Mouse (Mus musculus) liver, embryonic 12.5 days (tissue): ENCODE results near the gene Gk5. TPM values are rescaled to one million over a fixed set of nuclear protein-coding genes. Genes with fewer than 3 reads are reported as not detected.
"Not testable (repeated sequence)": the region's sequence is repeated elsewhere in the genome, so short reads cannot be mapped to it uniquely, and the experiment has no call there.

Experiments
- ATAC-seq: fragments of 200-750 bp; cut with Nextera tagmentation; 2 replicates; pipeline ENCODE4 v1.8.0; 2017; ENCODE audit warnings: moderate number of reproducible peaks, mild to moderate bottlenecking, moderate library complexity
- H3K27ac ChIP-seq: fragments of 300-500 bp; sonication (generic); 2 replicates; pipeline ENCODE4 v1.5.1; 2016; ENCODE audit warnings: mild to moderate bottlenecking
- H3K27me3 ChIP-seq: fragments of 300-500 bp; sonication (generic); replicated peaks from 2 replicates; pipeline ENCODE4 v1.6.1; 2016; ENCODE audit warnings: mild to moderate bottlenecking, moderate library complexity
- H3K36me3 ChIP-seq: fragments of 300-500 bp; sonication (generic); 2 replicates; pipeline ENCODE4 v1.6.1; 2016; ENCODE audit warnings: mild to moderate bottlenecking, moderate library complexity
- H3K4me1 ChIP-seq: fragments of 300-500 bp; sonication (generic); 2 replicates; pipeline ENCODE4 v1.6.1; 2016
- H3K4me2 ChIP-seq: fragments of 300-500 bp; sonication (generic); 2 replicates; pipeline ENCODE4 v1.6.1; 2016; ENCODE audit warnings: mild to moderate bottlenecking, moderate library complexity
- H3K4me3 ChIP-seq: fragments of 300-500 bp; sonication (generic); 2 replicates; pipeline ENCODE4 v1.5.1; 2016; ENCODE audit warnings: mild to moderate bottlenecking, moderate library complexity
- H3K9ac ChIP-seq: fragments of 300-500 bp; sonication (generic); 2 replicates; pipeline ENCODE4 v1.6.1; 2016; ENCODE audit warnings: mild to moderate bottlenecking, moderate library complexity
- H3K9me3 ChIP-seq: fragments of 300-500 bp; sonication (generic); replicated peaks from 2 replicates; pipeline ENCODE4 v1.6.1; 2016; ENCODE audit warnings: mild to moderate bottlenecking, moderate library complexity
- WGBS: fragments of 180-500 bp; shearing (Covaris S2); methylation state at CpG from one replicate; pipeline ENCODE4 v1.1.7; 2016; ENCODE audit not compliant: insufficient replicate concordance; 5-methylcytosine and 5-hydroxymethylcytosine counted together
- polyA plus RNA-seq: library from polyadenylated mRNA; unstranded; fragments of >200 nt; fragmentation: Nextera tagmentation; extraction: Ambion mirVana; gene quantifications from 2 replicates; pipeline ENCODE4 v1.2.1, GENCODE M21; 2016

The Gk5 gene
- polyA plus RNA-seq, 1 experiment from 2014 or later: 0.85 TPM

DNA sequence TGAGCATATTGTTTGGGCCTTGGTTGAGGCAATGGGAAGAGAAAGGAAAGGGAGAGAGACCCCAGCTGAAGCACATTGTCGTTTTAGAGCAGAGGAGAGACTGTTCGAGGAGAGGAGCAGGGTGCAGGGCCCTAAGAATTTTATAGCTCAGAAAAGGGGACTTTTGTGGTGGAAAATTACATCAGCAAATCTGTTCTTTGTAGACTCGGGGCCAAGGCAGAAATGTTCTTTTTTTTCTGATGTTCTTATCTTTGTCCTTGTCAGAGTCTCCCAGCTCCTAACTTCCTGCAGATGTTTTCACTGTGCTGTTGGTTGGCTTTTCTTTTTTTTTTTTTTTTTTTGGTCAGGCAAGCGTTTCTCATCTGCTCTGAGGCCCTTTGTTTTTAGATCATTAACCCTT lies 39.3 kb downstream of the Gk5 start:
- H3K4me1 ChIP-seq: 0 out of 2 replicates have a peak, but pooled peaks cover 6% of the 10 kb centered on the region
- H3K36me3 ChIP-seq: no peaks in the 10 kb centered on the region
- no peak overlapping the region for H3K9ac ChIP-seq
- no peaks in the 10 kb centered on the region for H3K9me3 ChIP-seq
- WGBS: 25% methylated on average over 4 of the region's 4 CpGs
- no peak overlapping the region for H3K4me2 ChIP-seq
- H3K4me3 ChIP-seq: no peak overlapping the region
- no peak overlapping the region for H3K27ac ChIP-seq
- H3K27me3 ChIP-seq: no peaks in the 10 kb centered on the region
- ATAC-seq: no peak

DNA sequence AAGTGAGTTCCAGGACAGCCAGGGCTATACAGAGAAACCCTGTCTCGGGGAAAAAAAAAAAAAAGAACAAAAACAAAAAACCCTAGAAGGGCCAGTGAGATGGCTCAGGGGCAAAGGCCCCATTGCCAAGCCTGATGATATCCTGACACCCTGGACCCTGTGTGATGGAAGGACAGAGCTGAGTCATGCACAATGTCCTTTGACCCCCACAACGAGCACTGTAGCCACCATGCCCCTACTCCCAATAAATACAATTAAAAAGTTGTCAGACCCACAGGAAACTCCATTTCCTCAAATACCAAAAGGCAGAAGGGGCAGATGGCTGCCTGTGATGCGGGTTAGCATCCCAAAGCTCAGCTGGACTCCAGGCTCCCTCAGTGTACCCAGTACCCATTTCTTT lies 39.9 kb downstream of the Gk5 start:
- Histone ChIP-seq H3K4me1 (0 out of 2 replicates have a peak, but pooled peaks cover 6% of the 10 kb centered on the region), H3K27ac (no peak overlapping the region), H3K9me3 (no peaks in the 10 kb centered on the region), H3K27me3 (no peaks in the 10 kb centered on the region), H3K4me3 (no peak overlapping the region), H3K9ac (no peak overlapping the region), H3K36me3 (no peaks in the 10 kb centered on the region), H3K4me2 (no peak overlapping the region)
- ATAC-seq: no peak
- 54% methylated on average over 3 of the region's 3 CpGs for WGBS

DNA sequence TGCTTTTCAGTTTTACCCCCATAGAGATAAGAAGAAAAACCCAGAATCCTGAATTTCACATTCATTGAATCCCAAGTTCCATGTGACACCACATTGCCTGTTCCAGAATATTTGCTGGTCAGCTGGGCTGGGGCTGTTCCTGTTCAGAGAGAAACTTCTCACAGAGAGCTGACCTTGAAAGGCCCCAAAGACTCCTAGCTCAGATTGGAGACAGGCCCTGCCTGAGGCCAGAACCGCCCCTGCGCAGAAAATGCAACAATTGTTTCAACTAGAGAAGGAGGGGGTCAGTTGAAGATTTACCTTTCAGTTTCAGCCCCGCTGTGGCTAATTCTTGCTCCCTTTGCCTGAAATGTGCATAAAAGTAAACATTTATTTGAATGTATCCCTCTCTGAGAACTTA lies 41.6 kb downstream of the Gk5 start:
- H3K4me1 ChIP-seq: 0 out of 2 replicates have a peak, but pooled peaks cover 6% of the 10 kb centered on the region
- no peaks in the 10 kb centered on the region for H3K36me3 ChIP-seq
- H3K9ac ChIP-seq: no peak overlapping the region
- no peak overlapping the region for H3K4me3 ChIP-seq
- H3K9me3 ChIP-seq: no peaks in the 10 kb centered on the region
- H3K4me2 ChIP-seq: no peak overlapping the region
- 72% methylated on average over 3 of the region's 3 CpGs for WGBS
- H3K27me3 ChIP-seq: no peaks in the 10 kb centered on the region
- ATAC-seq: no peak
- no peak overlapping the region for H3K27ac ChIP-seq

DNA sequence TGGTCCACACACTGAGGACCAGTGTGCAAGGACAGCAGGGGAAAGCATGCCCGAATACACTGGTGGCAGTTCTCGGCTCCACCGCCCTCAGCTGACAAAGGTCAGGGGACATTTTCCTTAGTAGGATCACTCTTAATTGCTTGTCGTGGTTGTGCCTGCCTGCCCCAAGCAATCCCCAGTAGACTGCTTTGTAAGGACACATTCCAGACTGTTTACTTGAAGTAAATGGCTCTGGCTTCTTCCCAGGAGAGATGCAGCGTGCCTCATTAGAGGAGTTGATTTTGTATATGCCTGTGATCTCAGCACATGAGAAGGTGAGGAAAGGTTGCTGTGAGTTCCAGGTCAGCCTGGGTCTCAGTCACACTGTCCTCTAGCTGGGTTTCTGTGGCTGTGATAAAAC lies 43.3 kb downstream of the Gk5 start:
- H3K4me1 ChIP-seq: 0 out of 2 replicates have a peak, but pooled peaks cover 6% of the 10 kb centered on the region
- H3K4me2 ChIP-seq: no peak overlapping the region
- no peak overlapping the region for H3K4me3 ChIP-seq
- no peaks in the 10 kb centered on the region for H3K9me3 ChIP-seq
- H3K36me3 ChIP-seq: no peaks in the 10 kb centered on the region
- H3K27ac ChIP-seq: no peak overlapping the region
- H3K27me3 ChIP-seq: no peaks in the 10 kb centered on the region
- no peak for ATAC-seq
- no peak overlapping the region for H3K9ac ChIP-seq
- 82% methylated on average over 5 of the region's 5 CpGs for WGBS

GRCm38 (mm10) chr9:96163443-96163842 lies 44.3 kb downstream of the Gk5 start:
- H3K4me2 ChIP-seq: no peak overlapping the region
- no peak overlapping the region for H3K4me3 ChIP-seq
- H3K27ac ChIP-seq: no peak overlapping the region
- H3K9ac ChIP-seq: no peak overlapping the region
- ATAC-seq: no peak
- H3K4me1 ChIP-seq: 0 out of 2 replicates have a peak, but pooled peaks cover 6% of the 10 kb centered on the region
- 93% methylated on average over 7 of the region's 7 CpGs for WGBS
- no peaks in the 10 kb centered on the region for H3K36me3 ChIP-seq
- H3K9me3 ChIP-seq: no peaks in the 10 kb centered on the region
- H3K27me3 ChIP-seq: no peaks in the 10 kb centered on the region

DNA sequence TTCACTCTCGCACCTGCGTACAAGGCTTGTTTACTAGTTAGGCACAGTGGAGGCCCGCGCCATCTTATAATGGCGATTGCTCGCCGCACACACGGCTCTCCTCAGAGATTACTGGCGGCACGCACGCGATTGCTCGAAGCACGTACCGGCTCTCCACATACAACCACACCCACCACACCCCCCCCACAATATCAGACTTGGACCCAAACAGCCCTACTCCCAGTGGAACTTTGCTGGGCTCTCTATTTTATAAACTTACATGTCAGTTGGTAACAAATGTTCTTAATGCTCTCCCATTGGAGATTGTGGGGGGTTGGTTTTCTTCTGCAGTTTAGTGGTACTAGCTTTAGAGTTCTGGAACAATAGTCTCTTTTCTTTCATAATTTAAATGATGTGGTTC lies 44.8 kb downstream of the Gk5 start:
- H3K27me3 ChIP-seq, H3K27ac ChIP-seq, H3K4me1 ChIP-seq, H3K9me3 ChIP-seq, ATAC-seq, H3K4me2 ChIP-seq, H3K9ac ChIP-seq, H3K36me3 ChIP-seq, H3K4me3 ChIP-seq: not testable (repeated sequence)
- 92% methylated on average over 15 of the region's 15 CpGs for WGBS

- 33% methylated on average over 5 of the region's 5 CpGs for WGBS
- no peak overlapping the region for H3K4me2 ChIP-seq
- no peak overlapping the region for H3K27ac ChIP-seq
These were observed 48.0 kb downstream of the Gk5 start for GRCm38 (mm10) chr9:96167168-96167585.

DNA sequence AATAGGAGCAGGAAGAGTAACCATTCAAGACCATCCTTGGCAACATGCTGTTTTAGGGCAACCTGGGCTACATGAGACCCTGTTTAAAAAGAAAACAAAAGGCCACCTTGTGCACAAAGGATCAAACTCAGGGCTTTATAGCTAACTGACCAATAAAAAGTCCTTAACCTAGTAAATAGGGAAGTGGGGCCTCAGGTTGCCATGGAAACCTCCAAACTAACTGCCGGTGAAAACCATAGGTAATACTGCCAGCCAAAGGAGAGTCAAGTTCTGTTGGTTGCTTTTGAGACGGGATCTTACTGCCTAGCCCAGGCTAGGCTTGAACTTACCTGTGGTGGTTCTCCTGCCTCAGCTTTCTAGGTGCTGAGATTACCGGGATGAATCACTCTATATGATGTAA lies 51.4 kb downstream of the Gk5 start:
- Histone ChIP-seq H3K4me1 (no peaks in the 10 kb centered on the region), H3K27me3 (no peaks in the 10 kb centered on the region), H3K4me3 (no peak overlapping the region), H3K27ac (no peak overlapping the region), H3K9me3 (no peaks in the 10 kb centered on the region), H3K36me3 (no peaks in the 10 kb centered on the region), H3K4me2 (no peak overlapping the region), H3K9ac (no peak overlapping the region)
- ATAC-seq: no peak
- WGBS: 39% methylated on average over 3 of the region's 3 CpGs

More at GRCm38 (mm10) chr9:96167168-96167585, 48.0 kb downstream of the Gk5 start:
- H3K9me3 ChIP-seq: no peaks in the 10 kb centered on the region
- no peaks in the 10 kb centered on the region for H3K4me1 ChIP-seq
- no peak for ATAC-seq
- H3K4me3 ChIP-seq: no peak overlapping the region
- H3K36me3 ChIP-seq: no peaks in the 10 kb centered on the region
- no peaks in the 10 kb centered on the region for H3K27me3 ChIP-seq
- H3K9ac ChIP-seq: no peak overlapping the region

- no peaks in the 10 kb centered on the region for H3K36me3 ChIP-seq
- no peak overlapping the region for H3K4me3 ChIP-seq
- no peak overlapping the region for H3K27ac ChIP-seq
- 71% methylated on average over 4 of the region's 4 CpGs for WGBS
- no peak overlapping the region for H3K4me2 ChIP-seq
- no peaks in the 10 kb centered on the region for H3K27me3 ChIP-seq
- H3K9me3 ChIP-seq: no peaks in the 10 kb centered on the region
- H3K4me1 ChIP-seq: peaks cover 8% of the 10 kb centered on the region
- ATAC-seq: no peak
- no peak overlapping the region for H3K9ac ChIP-seq
These were observed 65.7 kb downstream of the Gk5 start for GRCm38 (mm10) chr9:96184909-96185308.

GRCm38 (mm10) chr9:96186701-96187100 lies 67.5 kb downstream of the Gk5 start:
- H3K27me3 ChIP-seq: no peaks in the 10 kb centered on the region
- 37% methylated on average over 7 of the region's 7 CpGs for WGBS
- H3K27ac ChIP-seq: no peak overlapping the region
- no peaks in the 10 kb centered on the region for H3K9me3 ChIP-seq
- H3K4me1 ChIP-seq: peaks cover 8% of the 10 kb centered on the region
- H3K9ac ChIP-seq: no peak overlapping the region
- no peak overlapping the region for H3K4me2 ChIP-seq
- no peaks in the 10 kb centered on the region for H3K36me3 ChIP-seq
- ATAC-seq: no peak
- no peak overlapping the region for H3K4me3 ChIP-seq

DNA sequence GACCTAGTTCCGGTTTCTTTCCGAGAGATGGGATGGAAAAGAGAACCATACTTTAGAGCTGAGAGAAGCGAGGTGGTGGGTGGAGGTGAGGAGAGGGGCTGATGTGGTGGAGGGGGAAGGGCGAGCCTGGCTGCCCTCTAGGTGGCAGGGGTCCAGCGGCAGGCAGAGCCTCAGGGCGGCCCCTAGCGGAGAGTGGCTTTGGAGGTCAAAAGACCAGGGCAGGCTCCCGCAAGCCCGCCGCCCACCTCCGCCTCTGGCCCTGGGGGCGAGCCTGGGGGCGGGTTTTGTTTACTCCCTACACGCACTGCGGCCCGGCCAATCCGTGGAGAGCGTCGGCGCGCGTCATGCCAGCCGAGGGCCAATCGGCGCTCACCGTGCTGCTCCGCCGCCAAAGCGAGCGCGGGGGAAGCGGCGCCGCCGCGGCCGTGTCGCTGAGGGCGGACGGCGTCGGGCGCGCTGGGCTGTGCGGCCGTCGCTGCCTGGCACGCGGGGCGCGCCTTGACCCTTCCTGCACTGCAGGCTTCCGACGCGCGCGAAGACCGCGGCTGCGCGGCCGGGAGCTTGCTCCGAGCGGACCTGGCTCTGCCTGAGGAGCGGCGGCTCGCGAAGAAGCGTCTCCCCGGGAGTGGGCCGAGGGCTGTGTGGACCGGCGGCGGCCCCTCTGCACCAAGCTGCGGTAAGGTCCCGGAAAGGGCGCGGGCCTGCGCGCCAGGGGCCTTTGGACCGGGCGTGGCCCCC lies 76.9 kb downstream of the Gk5 start, which contains the start of gene Tfdp2:
Tfdp2 (plus strand) TSS at position 391 of the 738 bp plus-strand sequence.
- H3K9ac ChIP-seq: peak within 1 kb of the TSS; percentile 88
- peak within 1 kb of the TSS; percentile 81 for H3K4me3 ChIP-seq
- H3K4me2 ChIP-seq: peak within 1 kb of the TSS; percentile 100
- H3K27me3 ChIP-seq: no peaks in the 10 kb centered on the region
- peak within 1 kb of the TSS; percentile 88 for H3K27ac ChIP-seq
- WGBS: 1% methylated on average over 80 of the region's 81 CpGs
- H3K36me3 ChIP-seq: no peaks in the 10 kb centered on the region
- peak; percentile 97 for ATAC-seq
- H3K9me3 ChIP-seq: no peaks in the 10 kb centered on the region
- H3K4me1 ChIP-seq: peaks cover 29% of the 10 kb centered on the region

- H3K27ac ChIP-seq: peak overlapping the region; percentile 88
- H3K4me1 ChIP-seq: peaks cover 29% of the 10 kb centered on the region
- H3K9me3 ChIP-seq: no peaks in the 10 kb centered on the region
- H3K4me3 ChIP-seq: peak overlapping the region; percentile 81
- peak overlapping the region; percentile 100 for H3K4me2 ChIP-seq
- no peak for ATAC-seq
- 2% methylated on average over 20 of the region's 20 CpGs for WGBS
- H3K36me3 ChIP-seq: no peaks in the 10 kb centered on the region
- H3K9ac ChIP-seq: peak overlapping the region; percentile 88
- no peaks in the 10 kb centered on the region for H3K27me3 ChIP-seq
These were observed 77.5 kb downstream of the Gk5 start for GRCm38 (mm10) chr9:96196636-96197181.
